ENCODE assay signal across 22 mouse cellular contexts in genomic region chr16:34110840-34111625, GRCm38 (mm10).
DNase-seq lines count a peak whose midpoint lies in the region; ATAC-seq lines count a peak whose summit lies in the region.
"Had no signal": no experiment of that assay in that cellular context is flagged by ENCODE, and none has a peak within 500 bp of the region (broad histone marks: within the 10 kb centered on the region; RNA-seq: fewer than 3 reads in every experiment).

No protein-coding gene starts in this region.

- peak; percentile 63 for DNase-seq in spleen, postnatal 36 days (ENCODE audit: low spot score in 2 of 2)
- no peak for DNase-seq in spleen, postnatal 4 days (ENCODE audit: low spot score in 2 of 2)
- DNase-seq in testis, postnatal 10 days (ENCODE audit: low spot score) = no peak
- DNase-seq in lung, postnatal 10 days = no peak
- no peak for DNase-seq in forebrain, embryonic 14.5 days (ENCODE audit: low spot score)
- DNase-seq: adrenal gland, postnatal 14 days; cerebellum, adult 9-10 months; gastrocnemius, adult 2 months; kidney, adult 9 months; kidney, postnatal 14 days; left cerebral cortex, postnatal 4 days; thymus, postnatal 14 days had no signal

- 89% methylated on average over 7 of the region's 7 CpGs for WGBS in forebrain, embryonic 14.5 days

- H3K9me3 ChIP-seq in megakaryocyte, embryonic 14.5 days = no peaks in the 10 kb centered on the region
- H3K9me3 ChIP-seq in forebrain, embryonic 14.5 days (replicated peaks; ENCODE audit: control insufficient read depth, low read length) = no peaks in the 10 kb centered on the region
- H3K9me3 ChIP-seq: embryonic facial prominence, embryonic 10.5 days; forebrain, embryonic 10.5 days; hindbrain, embryonic 12.5 days; limb, embryonic 15.5 days; midbrain, embryonic 12.5 days had no signal

- no peaks in the 10 kb centered on the region for H3K36me3 ChIP-seq in megakaryocyte, embryonic 14.5 days (replicated peaks; ENCODE audit: low read length)
- peaks cover 22% of the 10 kb centered on the region for H3K36me3 ChIP-seq in forebrain, embryonic 14.5 days (ENCODE audit: control insufficient read depth, insufficient read depth, low read length)
- H3K36me3 ChIP-seq: forebrain, embryonic 10.5 days; limb, embryonic 15.5 days had no signal

- H3K27me3 ChIP-seq in megakaryocyte, embryonic 14.5 days (replicated peaks) = peaks cover 2% of the 10 kb centered on the region
- no peaks in the 10 kb centered on the region for H3K27me3 ChIP-seq in forebrain, embryonic 14.5 days (replicated peaks; ENCODE audit: control insufficient read depth, insufficient read depth, low read length)
- H3K27me3 ChIP-seq: hindbrain, embryonic 12.5 days; limb, embryonic 15.5 days; midbrain, embryonic 12.5 days had no signal

- H3K9ac ChIP-seq in forebrain, embryonic 14.5 days (ENCODE audit: low read length) = no peak overlapping the region
- H3K9ac ChIP-seq: hindbrain, embryonic 12.5 days; limb, embryonic 15.5 days; midbrain, embryonic 12.5 days had no signal

- peak overlapping the region; percentile 56 for H3K4me3 ChIP-seq in megakaryocyte, embryonic 14.5 days (replicated peaks)
- no peak overlapping the region for H3K4me3 ChIP-seq in forebrain, embryonic 14.5 days (ENCODE audit: low read depth, low read length)
- H3K4me3 ChIP-seq: embryonic facial prominence, embryonic 10.5 days; forebrain, embryonic 10.5 days; gastrocnemius, adult 2 months; hindbrain, embryonic 12.5 days; limb, embryonic 15.5 days; midbrain, embryonic 12.5 days had no signal

- no peak overlapping the region for H3K4me2 ChIP-seq in forebrain, embryonic 14.5 days (ENCODE audit: low read length)
- H3K4me2 ChIP-seq: heart, embryonic 11.5 days; hindbrain, embryonic 12.5 days; limb, embryonic 15.5 days; midbrain, embryonic 12.5 days had no signal

- no peak overlapping the region for H3K27ac ChIP-seq in forebrain, embryonic 14.5 days (ENCODE audit: low read depth, low read length)
- H3K27ac ChIP-seq: embryonic facial prominence, embryonic 10.5 days; forebrain, embryonic 10.5 days; gastrocnemius, adult 2 months; hindbrain, embryonic 12.5 days; limb, embryonic 15.5 days; macrophage; midbrain, embryonic 12.5 days had no signal

- peaks cover 92% of the 10 kb centered on the region for H3K4me1 ChIP-seq in megakaryocyte, embryonic 14.5 days
- no peaks in the 10 kb centered on the region for H3K4me1 ChIP-seq in forebrain, embryonic 14.5 days (ENCODE audit: control insufficient read depth, insufficient read depth, low read length)
- H3K4me1 ChIP-seq: embryonic facial prominence, embryonic 10.5 days; forebrain, embryonic 10.5 days; hindbrain, embryonic 12.5 days; limb, embryonic 15.5 days; midbrain, embryonic 12.5 days had no signal

- peak; percentile 41 to 48; a peak in 1 of 4 replicates for ATAC-seq in hematopoietic stem cell, adult 5-6 weeks (replicated peaks in 1 of 2; ENCODE audit: insufficient read depth in 1 of 2, low FRiP score in 2 of 2, low TSS enrichment in 1 of 2, low read depth in 1 of 2, poor library complexity in 2 of 2, severe bottlenecking in 2 of 2)
- ATAC-seq in forebrain, embryonic 14.5 days = no peak
- ATAC-seq: inflammation-experienced regulatory T-cells, adult 6 months had no signal

Comparison
In these comparisons a context has a peak if more than half of its experiments do, and no peak if none do; other contexts are left out.
1. DNase-seq: peak in spleen, postnatal 36 days (2 of 2); none in spleen, postnatal 4 days (0 of 2), testis, postnatal 10 days (single experiment), lung, postnatal 10 days (single experiment) and forebrain, embryonic 14.5 days (single experiment).